Mouse (Mus musculus) ES-Bruce4 (cell line): Measurements from ENCODE around the gene Olfr1417. TPM values are rescaled to one million over a fixed set of nuclear protein-coding genes. Genes with fewer than 3 reads are reported as not detected.

Source experiments
- H3K27ac ChIP-seq: 2 replicates; pipeline ENCODE4 v1.5.1; 2012; ENCODE audit warnings: low read length, inconsistent platforms; ENCODE audit not compliant: insufficient read depth
- H3K27me3 ChIP-seq: 2 replicates; pipeline ENCODE4 v1.6.1; 2012; ENCODE audit warnings: mild to moderate bottlenecking, low read length, inconsistent platforms; ENCODE audit not compliant: control insufficient read depth, poor library complexity, insufficient read depth, severe bottlenecking
- H3K36me3 ChIP-seq: 2 replicates; pipeline ENCODE4 v1.6.1; 2012; ENCODE audit warnings: inconsistent platforms, mild to moderate bottlenecking, low read length, moderate library complexity; ENCODE audit not compliant: control insufficient read depth, poor library complexity, insufficient read depth, severe bottlenecking
- H3K4me1 ChIP-seq: one replicate; pipeline ENCODE4 v1.8.1; 2011; ENCODE audit warnings: low read length; ENCODE audit not compliant: control insufficient read depth, insufficient read depth
- H3K4me3 ChIP-seq: 2 replicates; pipeline ENCODE4 v1.5.1; 2011; ENCODE audit warnings: low read depth, mild to moderate bottlenecking, low read length
- H3K9ac ChIP-seq: 2 replicates; pipeline ENCODE4 v1.6.1; 2012; ENCODE audit warnings: low read depth, mild to moderate bottlenecking, inconsistent platforms; ENCODE audit not compliant: poor library complexity, severe bottlenecking
- H3K9me3 ChIP-seq: replicated peaks from 2 replicates; pipeline ENCODE4 v1.6.1; 2012; ENCODE audit warnings: mild to moderate bottlenecking, low read length, inconsistent platforms; ENCODE audit not compliant: control insufficient read depth, poor library complexity, insufficient read depth, severe bottlenecking
- CTCF ChIP-seq: IDR thresholded peaks from one replicate; pipeline ENCODE4 v1.8.1; 2011; ENCODE audit warnings: low read depth, low read length
- EP300 ChIP-seq: IDR thresholded peaks from 2 replicates; pipeline ENCODE4 v1.6.1; 2011; ENCODE audit warnings: low read depth, low read length; ENCODE audit not compliant: insufficient read depth
- POLR2A ChIP-seq: IDR thresholded peaks from one replicate; pipeline ENCODE4 v1.8.1; 2011; ENCODE audit warnings: low read length; ENCODE audit not compliant: insufficient read depth
- polyA plus RNA-seq: library from polyadenylated mRNA; stranded (reverse); fragments of >200 nt; gene quantifications from 2 replicates; pipeline ENCODE4 v1.2.4, GENCODE M21; 2011; ENCODE audit warnings: low read depth; ENCODE audit not compliant: missing spikeins, insufficient read depth, insufficient read length

The Olfr1417 gene
- polyA plus RNA-seq, 1 experiment = not detected

GRCm38 (mm10) chr19:11856506-11856905 lies 17.5 kb upstream of the Olfr1417 start:
- no peaks in the 10 kb centered on the region for H3K27me3 ChIP-seq
- no peaks in the 10 kb centered on the region for H3K9me3 ChIP-seq
- no peaks in the 10 kb centered on the region for H3K36me3 ChIP-seq
- TF ChIP-seq EP300 (no peak), CTCF (no peak), POLR2A (no peak)
- H3K27ac ChIP-seq = no peak overlapping the region
- H3K4me1 ChIP-seq = no peaks in the 10 kb centered on the region
- H3K9ac ChIP-seq = no peak overlapping the region
- no peak overlapping the region for H3K4me3 ChIP-seq

DNA sequence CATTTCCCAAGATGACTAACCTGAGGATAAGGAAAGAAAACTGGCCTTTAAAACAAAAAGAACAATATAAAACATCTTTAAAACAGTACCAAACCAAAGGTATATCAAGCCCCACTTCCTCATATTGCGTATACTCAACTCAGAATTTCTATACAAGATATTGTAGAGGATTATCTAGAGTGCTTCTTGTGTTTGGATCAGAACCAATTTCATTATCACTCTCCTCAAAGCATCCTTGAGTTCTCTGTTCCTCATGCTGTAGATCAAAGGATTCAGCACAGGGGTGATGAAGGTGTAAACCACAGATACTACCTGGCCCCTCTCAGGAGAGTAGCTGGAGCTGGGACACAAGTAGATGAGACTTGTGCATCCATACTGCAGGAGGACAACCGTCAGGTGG lies 15.8 kb upstream of the Olfr1417 start:
- H3K4me1 ChIP-seq = no peaks in the 10 kb centered on the region
- H3K9ac ChIP-seq = no peak overlapping the region
- TF ChIP-seq CTCF (no peak), EP300 (no peak), POLR2A (no peak)
- H3K36me3 ChIP-seq = no peaks in the 10 kb centered on the region
- H3K27me3 ChIP-seq = no peaks in the 10 kb centered on the region
- H3K4me3 ChIP-seq = no peak overlapping the region
- H3K9me3 ChIP-seq = no peaks in the 10 kb centered on the region
- H3K27ac ChIP-seq = no peak overlapping the region

GRCm38 (mm10) chr19:11852652-11853051 lies 13.6 kb upstream of the Olfr1417 start:
- H3K4me1 ChIP-seq = no peaks in the 10 kb centered on the region
- TF ChIP-seq POLR2A (no peak), EP300 (no peak), CTCF (no peak)
- no peaks in the 10 kb centered on the region for H3K9me3 ChIP-seq
- no peak overlapping the region for H3K9ac ChIP-seq
- H3K27ac ChIP-seq = no peak overlapping the region
- no peak overlapping the region for H3K4me3 ChIP-seq
- H3K27me3 ChIP-seq = no peaks in the 10 kb centered on the region
- H3K36me3 ChIP-seq = no peaks in the 10 kb centered on the region

DNA sequence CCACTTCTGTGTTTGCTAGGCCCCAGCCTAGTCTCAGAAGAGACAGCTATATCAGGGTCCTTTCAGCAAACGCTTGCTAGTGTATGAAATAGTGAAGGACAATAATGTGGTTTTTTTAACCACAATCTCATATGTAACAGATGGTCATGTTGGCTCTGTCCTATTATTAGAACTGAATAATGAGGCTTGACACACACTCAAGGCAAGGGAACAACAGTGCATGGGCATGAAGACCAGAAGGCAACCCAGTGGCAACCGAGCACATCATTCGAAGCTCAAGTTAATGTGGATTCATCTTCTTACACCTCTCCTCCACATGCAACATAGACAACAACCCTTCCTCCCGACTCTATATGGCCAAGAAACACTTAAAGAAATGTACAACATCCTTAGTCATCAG lies 7.3 kb upstream of the Olfr1417 start:
- no peak for TF ChIP-seq POLR2A
- no peak for TF ChIP-seq EP300
- TF ChIP-seq CTCF = no peak
- no peaks in the 10 kb centered on the region for H3K4me1 ChIP-seq
- H3K27me3 ChIP-seq = no peaks in the 10 kb centered on the region
- H3K27ac ChIP-seq = no peak overlapping the region
- no peaks in the 10 kb centered on the region for H3K36me3 ChIP-seq
- H3K9ac ChIP-seq = no peak overlapping the region
- H3K4me3 ChIP-seq = no peak overlapping the region
- 0 out of 2 replicates have a peak, but pooled peaks cover 2% of the 10 kb centered on the region for H3K9me3 ChIP-seq

GRCm38 (mm10) chr19:11823346-11824065 lies 15.5 kb downstream of the Olfr1417 start:
- H3K4me3 ChIP-seq = no peak overlapping the region
- H3K9me3 ChIP-seq = no peaks in the 10 kb centered on the region
- no peaks in the 10 kb centered on the region for H3K36me3 ChIP-seq
- no peak for TF ChIP-seq CTCF
- no peak for TF ChIP-seq POLR2A
- no peak for TF ChIP-seq EP300
- peaks cover 5% of the 10 kb centered on the region for H3K4me1 ChIP-seq
- no peaks in the 10 kb centered on the region for H3K27me3 ChIP-seq
- H3K27ac ChIP-seq = peak overlapping the region; percentile 89
- no peak overlapping the region for H3K9ac ChIP-seq

DNA sequence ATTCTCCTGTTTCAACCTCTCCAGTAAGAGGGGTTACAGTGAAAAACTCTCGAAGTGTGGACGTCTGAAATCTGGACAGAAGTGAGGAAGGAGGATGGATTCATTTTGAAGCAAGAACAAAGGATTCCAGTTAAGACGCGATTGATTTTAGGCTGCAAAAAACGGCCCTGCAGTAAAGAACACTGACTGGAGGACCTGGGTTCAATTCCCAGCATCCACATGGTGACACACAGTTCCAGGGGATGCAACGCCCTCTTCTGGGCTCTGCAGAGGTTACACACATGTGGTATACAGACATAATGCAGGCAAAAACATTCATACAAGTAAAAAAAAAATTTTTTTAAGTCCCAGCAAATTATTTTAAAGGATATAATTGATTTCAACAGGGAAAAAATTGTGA lies 18.8 kb downstream of the Olfr1417 start:
- Histone ChIP-seq H3K36me3 (no peaks in the 10 kb centered on the region), H3K4me1 (peaks cover 6% of the 10 kb centered on the region), H3K27me3 (no peaks in the 10 kb centered on the region), H3K27ac (peak overlapping the region; percentile 59), H3K9ac (peak overlapping the region; percentile 29; the same call in 1 of the 2 replicates), H3K9me3 (no peaks in the 10 kb centered on the region), H3K4me3 (no peak overlapping the region)
- TF ChIP-seq CTCF (peak; percentile 53), POLR2A (no peak)
